Mouse (Mus musculus) megakaryocyte, embryonic 14.5 days (primary cell): ENCODE results near the gene Orc2.

Source experiments
- FLI1 ChIP-seq: IDR thresholded peaks from 2 replicates; pipeline ENCODE4 v1.6.1; 2012; ENCODE audit warnings: low read length, inconsistent platforms, mixed read lengths
- GATA1 ChIP-seq: IDR thresholded peaks from 3 replicates; pipeline ENCODE4 v1.6.1; 2012; ENCODE audit warnings: mixed read lengths, low read length, inconsistent platforms, borderline replicate concordance

DNA sequence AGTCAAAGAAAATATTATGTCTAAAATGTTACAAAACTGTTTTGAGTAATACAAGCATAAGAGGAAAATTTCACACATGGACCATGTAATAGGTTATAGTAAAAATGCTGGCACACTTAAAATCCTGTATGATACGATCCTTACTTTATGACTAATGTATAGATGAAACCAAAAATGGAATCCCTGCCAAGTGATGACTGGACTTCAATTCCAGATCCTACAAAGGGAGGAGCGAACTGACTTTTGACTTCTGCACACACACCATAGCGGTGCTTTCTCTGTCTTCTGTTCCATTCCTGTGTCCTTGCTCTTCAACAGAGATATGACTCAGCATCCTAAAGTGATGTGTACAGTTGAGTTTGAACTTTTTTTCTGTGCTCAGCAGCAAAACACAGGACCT, 44.3 kb downstream of the Orc2 start:
- TF ChIP-seq GATA1 (no peak), FLI1 (no peak)
